Mouse (Mus musculus) intestine, embryonic 15.5 days (tissue): Measurements from ENCODE around the gene Mylip. TPM values are rescaled to one million over a fixed set of nuclear protein-coding genes. Genes with fewer than 3 reads are reported as not detected.

Experiments
- ATAC-seq: fragments of 200-750 bp; cut with Nextera tagmentation; 2 replicates; pipeline ENCODE4 v1.8.0; 2017; ENCODE audit warnings: moderate TSS enrichment, moderate library complexity
- H3K27ac ChIP-seq: fragments of 300-500 bp; sonication (generic); 2 replicates; pipeline ENCODE4 v1.5.1; 2015; ENCODE audit warnings: mild to moderate bottlenecking, inconsistent platforms
- H3K27me3 ChIP-seq: fragments of 300-500 bp; sonication (generic); replicated peaks from 2 replicates; pipeline ENCODE4 v1.6.1; 2015; ENCODE audit warnings: inconsistent platforms
- H3K36me3 ChIP-seq: fragments of 300-500 bp; sonication (generic); 2 replicates; pipeline ENCODE4 v1.6.1; 2015; ENCODE audit warnings: inconsistent platforms
- H3K4me1 ChIP-seq: fragments of 300-500 bp; sonication (generic); replicated peaks from 2 replicates; pipeline ENCODE4 v1.6.1; 2015; ENCODE audit warnings: inconsistent platforms
- H3K4me2 ChIP-seq: fragments of 300-500 bp; sonication (generic); replicated peaks from 2 replicates; pipeline ENCODE4 v1.6.1; 2015; ENCODE audit warnings: mild to moderate bottlenecking, inconsistent platforms
- H3K4me3 ChIP-seq: fragments of 300-500 bp; sonication (generic); replicated peaks from 2 replicates; pipeline ENCODE4 v1.5.1; 2015; ENCODE audit warnings: inconsistent platforms
- H3K9ac ChIP-seq: fragments of 300-500 bp; sonication (generic); 2 replicates; pipeline ENCODE4 v1.6.1; 2015; ENCODE audit warnings: inconsistent platforms
- H3K9me3 ChIP-seq: fragments of 300-500 bp; sonication (generic); 2 replicates; pipeline ENCODE4 v1.6.1; 2016; ENCODE audit warnings: inconsistent platforms
- WGBS: fragments of 180-500 bp; shearing (Covaris S2); methylation state at CpG from one replicate; pipeline ENCODE4 v1.1.7; 2015; 5-methylcytosine and 5-hydroxymethylcytosine counted together
- polyA plus RNA-seq: library from polyadenylated mRNA; unstranded; fragments of >200 nt; fragmentation: Nextera tagmentation; extraction: Ambion mirVana; gene quantifications from 2 replicates; pipeline ENCODE4 v1.2.1, GENCODE M21; 2015

Mylip gene
- polyA plus RNA-seq, 1 experiment from 2014 or later = 6.9 TPM

DNA sequence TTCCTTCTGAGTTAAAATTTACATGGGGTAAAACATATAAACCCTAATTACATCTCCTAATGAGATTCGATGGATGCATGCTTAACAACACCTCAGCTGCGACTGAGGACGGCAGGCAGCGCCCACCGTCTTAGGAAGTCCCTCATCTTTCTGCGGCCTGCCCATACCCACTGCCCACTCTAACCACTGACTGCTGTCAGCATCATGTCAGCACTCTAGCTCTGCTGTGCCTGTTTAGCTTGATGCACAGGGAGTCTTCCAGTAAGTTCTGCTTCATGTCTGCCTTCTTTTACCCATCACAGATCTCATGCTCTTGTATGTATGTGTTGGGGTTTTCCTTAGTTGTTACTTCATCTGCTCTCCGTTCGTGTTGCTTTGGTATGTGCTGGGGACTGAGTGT is 7.2 kb downstream of the Mylip start:
- Histone ChIP-seq H3K36me3 (no peaks in the 10 kb centered on the region), H3K4me2 (no peak overlapping the region), H3K4me3 (no peak overlapping the region), H3K9me3 (no peaks in the 10 kb centered on the region), H3K27me3 (no peaks in the 10 kb centered on the region), H3K9ac (no peak overlapping the region), H3K4me1 (peaks cover 12% of the 10 kb centered on the region), H3K27ac (no peak overlapping the region)
- no peak for ATAC-seq
- 89% methylated on average over 8 of the region's 8 CpGs for WGBS

DNA sequence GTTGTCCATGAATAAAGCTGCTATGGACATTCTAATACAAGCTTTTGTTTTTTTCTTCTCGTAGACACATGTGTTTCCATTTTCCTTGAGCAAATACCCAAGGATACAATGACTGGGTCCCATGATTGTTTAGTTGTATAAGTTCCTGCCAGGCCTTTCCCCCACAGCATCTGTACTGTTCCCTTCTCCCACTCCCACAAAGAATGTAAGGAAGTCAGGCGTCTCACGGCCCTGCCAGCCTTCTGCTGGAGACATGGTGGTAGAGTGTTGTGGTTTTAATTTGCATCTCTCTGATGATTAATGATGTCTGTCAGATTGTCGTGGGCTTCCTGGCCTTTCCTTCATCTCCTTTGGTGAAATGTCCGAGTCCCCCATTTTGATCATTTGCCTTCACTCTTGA is 7.7 kb downstream of the Mylip start:
- WGBS = 53% methylated on average over 5 of the region's 5 CpGs
- H3K4me3 ChIP-seq = no peak overlapping the region
- no peak overlapping the region for H3K27ac ChIP-seq
- H3K36me3 ChIP-seq = no peaks in the 10 kb centered on the region
- H3K9me3 ChIP-seq = no peaks in the 10 kb centered on the region
- H3K4me1 ChIP-seq = peaks cover 9% of the 10 kb centered on the region
- no peak overlapping the region for H3K4me2 ChIP-seq
- no peak for ATAC-seq
- H3K27me3 ChIP-seq = no peaks in the 10 kb centered on the region
- no peak overlapping the region for H3K9ac ChIP-seq

- Histone ChIP-seq H3K27me3 (no peaks in the 10 kb centered on the region), H3K4me3 (no peak overlapping the region), H3K36me3 (no peaks in the 10 kb centered on the region), H3K4me2 (no peak overlapping the region), H3K27ac (no peak overlapping the region), H3K4me1 (peaks cover 5% of the 10 kb centered on the region), H3K9ac (no peak overlapping the region), H3K9me3 (no peaks in the 10 kb centered on the region)
- ATAC-seq = no peak
- WGBS = 59% methylated on average over 16 of the region's 21 CpGs
These were observed 8.6 kb downstream of the Mylip start for GRCm38 (mm10) chr13:45397896-45398805.

DNA sequence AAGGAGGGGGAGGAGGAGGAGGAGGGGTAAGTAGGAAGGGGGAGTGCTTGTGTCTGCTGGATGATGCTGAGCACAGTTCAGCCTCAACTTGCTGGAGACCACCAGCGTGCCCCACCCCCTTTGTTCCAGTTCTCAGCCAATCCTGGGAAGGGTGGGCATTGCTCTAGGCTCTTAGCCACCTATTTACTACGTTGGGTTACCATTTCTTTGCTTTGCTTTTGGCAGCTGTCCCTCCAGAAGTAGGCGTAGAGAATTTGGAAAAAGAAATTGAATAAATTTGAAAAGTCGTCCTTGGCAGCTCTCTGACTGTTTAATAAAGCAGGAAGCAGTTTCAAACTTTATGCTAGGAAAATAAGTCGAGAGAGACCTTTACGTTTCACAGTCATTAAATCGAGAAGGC is 11.2 kb downstream of the Mylip start:
- no peaks in the 10 kb centered on the region for H3K9me3 ChIP-seq
- 73% methylated on average over 7 of the region's 7 CpGs for WGBS
- no peaks in the 10 kb centered on the region for H3K27me3 ChIP-seq
- no peaks in the 10 kb centered on the region for H3K36me3 ChIP-seq
- H3K4me2 ChIP-seq = no peak overlapping the region
- peaks cover 5% of the 10 kb centered on the region for H3K4me1 ChIP-seq
- H3K27ac ChIP-seq = no peak overlapping the region
- H3K9ac ChIP-seq = no peak overlapping the region
- ATAC-seq = no peak
- no peak overlapping the region for H3K4me3 ChIP-seq

DNA sequence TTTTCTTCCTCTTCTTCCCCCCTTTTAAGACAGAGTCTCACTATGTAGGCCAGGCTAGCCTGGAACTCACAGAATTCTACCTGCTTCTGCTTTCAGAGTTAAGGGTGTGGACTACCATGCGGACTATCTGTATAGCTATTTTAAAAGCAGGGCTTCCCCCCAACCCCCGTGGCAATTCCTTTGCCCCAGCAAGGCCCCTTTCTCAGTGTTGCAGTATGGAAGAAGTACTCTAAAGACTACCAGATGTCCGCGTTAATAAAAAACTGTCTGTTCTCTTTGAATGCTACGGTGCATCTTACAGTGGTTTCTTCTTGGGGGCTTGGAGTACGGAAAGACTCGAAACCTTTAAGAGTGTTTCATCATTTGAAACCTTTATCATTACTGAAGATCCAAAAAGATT is 12.3 kb downstream of the Mylip start:
- Histone ChIP-seq H3K4me1 (peaks cover 5% of the 10 kb centered on the region), H3K4me2 (no peak overlapping the region), H3K9ac (no peak overlapping the region), H3K4me3 (no peak overlapping the region), H3K36me3 (no peaks in the 10 kb centered on the region), H3K27me3 (no peaks in the 10 kb centered on the region), H3K9me3 (no peaks in the 10 kb centered on the region), H3K27ac (no peak overlapping the region)
- no peak for ATAC-seq
- WGBS = 80% methylated on average over 7 of the region's 7 CpGs

- no peak overlapping the region for H3K4me2 ChIP-seq
- no peaks in the 10 kb centered on the region for H3K9me3 ChIP-seq
- no peak overlapping the region for H3K27ac ChIP-seq
- 0 out of 2 replicates have a peak, but pooled peaks cover 3% of the 10 kb centered on the region for H3K36me3 ChIP-seq
- ATAC-seq = no peak
- no peaks in the 10 kb centered on the region for H3K4me1 ChIP-seq
- whole genome bisulfite sequencing = 74% methylated on average over 7 of the region's 7 CpGs
- no peaks in the 10 kb centered on the region for H3K27me3 ChIP-seq
- H3K9ac ChIP-seq = no peak overlapping the region
- no peak overlapping the region for H3K4me3 ChIP-seq
These were observed 12.9 kb downstream of the Mylip start for GRCm38 (mm10) chr13:45402316-45403039.

- 85% methylated on average over 6 of the region's 6 CpGs for WGBS
- H3K4me1 ChIP-seq = no peaks in the 10 kb centered on the region
- peak; percentile 56; the same call in 1 of the 2 replicates for ATAC-seq
These were observed 14.7 kb downstream of the Mylip start for GRCm38 (mm10) chr13:45404269-45404668.

DNA sequence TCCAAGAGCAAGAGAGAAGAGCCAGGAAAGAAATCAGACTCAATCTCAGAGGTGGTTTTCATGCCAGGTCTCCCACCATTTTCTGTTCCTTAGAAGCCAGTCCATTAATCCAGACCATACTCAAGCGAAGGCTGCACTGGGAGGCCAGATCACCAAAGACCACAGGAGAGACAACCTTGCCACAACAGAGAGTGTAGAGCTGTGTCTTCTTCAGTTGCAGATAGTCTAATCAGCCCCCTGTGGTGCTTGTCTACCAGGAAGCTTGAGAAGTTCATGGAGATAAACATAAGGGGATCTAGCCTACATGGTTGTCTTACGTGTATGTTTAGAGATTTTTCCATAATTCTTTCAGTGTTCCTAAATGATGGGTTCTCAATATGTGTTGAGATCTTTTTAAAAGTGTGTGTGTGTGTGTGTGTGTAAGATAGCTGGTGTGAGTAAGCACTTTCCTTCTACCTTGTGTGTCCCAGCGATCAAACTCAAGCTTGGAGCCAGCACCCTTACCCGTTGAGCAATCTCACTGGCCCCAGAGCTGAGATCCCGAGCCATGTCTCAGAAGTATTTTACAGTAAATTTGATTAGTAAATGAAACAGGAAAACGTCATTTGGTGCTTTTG is 15.8 kb downstream of the Mylip start:
- Histone ChIP-seq H3K27me3 (no peaks in the 10 kb centered on the region), H3K4me1 (no peaks in the 10 kb centered on the region), H3K4me2 (no peak overlapping the region), H3K36me3 (peaks cover 11% of the 10 kb centered on the region; the same call in 1 of the 2 replicates), H3K9me3 (no peaks in the 10 kb centered on the region), H3K27ac (no peak overlapping the region), H3K4me3 (no peak overlapping the region), H3K9ac (no peak overlapping the region)
- 88% methylated on average over 6 of the region's 6 CpGs for WGBS
- no peak for ATAC-seq

More at GRCm38 (mm10) chr13:45404269-45404668, 14.7 kb downstream of the Mylip start:
- Histone ChIP-seq H3K4me2 (no peak overlapping the region), H3K27me3 (no peaks in the 10 kb centered on the region), H3K27ac (no peak overlapping the region), H3K9ac (no peak overlapping the region), H3K9me3 (no peaks in the 10 kb centered on the region), H3K4me3 (no peak overlapping the region), H3K36me3 (peaks cover 11% of the 10 kb centered on the region; the same call in 1 of the 2 replicates)

GRCm38 (mm10) chr13:45406289-45406688 is 16.7 kb downstream of the Mylip start:
- Histone ChIP-seq H3K4me2 (no peak overlapping the region), H3K36me3 (peaks cover 11% of the 10 kb centered on the region; the same call in 1 of the 2 replicates), H3K4me1 (no peaks in the 10 kb centered on the region), H3K4me3 (no peak overlapping the region), H3K27ac (no peak overlapping the region), H3K27me3 (no peaks in the 10 kb centered on the region), H3K9ac (no peak overlapping the region), H3K9me3 (no peaks in the 10 kb centered on the region)
- 93% methylated on average over 11 of the region's 11 CpGs for WGBS
- no peak for ATAC-seq

- no peak overlapping the region for H3K27ac ChIP-seq
- H3K9me3 ChIP-seq = no peaks in the 10 kb centered on the region
- H3K27me3 ChIP-seq = no peaks in the 10 kb centered on the region
- H3K36me3 ChIP-seq = peaks cover 11% of the 10 kb centered on the region; the same call in 1 of the 2 replicates
- no peak overlapping the region for H3K4me2 ChIP-seq
- ATAC-seq = no peak
- WGBS = 49% methylated on average over 6 of the region's 6 CpGs
- no peak overlapping the region for H3K9ac ChIP-seq
- H3K4me3 ChIP-seq = no peak overlapping the region
- H3K4me1 ChIP-seq = no peaks in the 10 kb centered on the region
These were observed 17.2 kb downstream of the Mylip start for GRCm38 (mm10) chr13:45406703-45407102.

GRCm38 (mm10) chr13:45410936-45411335 is 21.4 kb downstream of the Mylip start:
- Histone ChIP-seq H3K36me3 (peaks cover 25% of the 10 kb centered on the region; the same call in 1 of the 2 replicates), H3K27ac (no peak overlapping the region), H3K4me1 (no peaks in the 10 kb centered on the region), H3K4me3 (no peak overlapping the region), H3K27me3 (no peaks in the 10 kb centered on the region), H3K9ac (no peak overlapping the region), H3K4me2 (no peak overlapping the region), H3K9me3 (no peaks in the 10 kb centered on the region)
- WGBS = 76% methylated on average over 4 of the region's 4 CpGs
- ATAC-seq = no peak

GRCm38 (mm10) chr13:45413066-45413465 is 23.5 kb downstream of the Mylip start:
- 96% methylated on average over 1 of the region's 1 CpGs for WGBS
- no peaks in the 10 kb centered on the region for H3K4me1 ChIP-seq
- H3K27ac ChIP-seq = no peak overlapping the region
- ATAC-seq = no peak
- no peaks in the 10 kb centered on the region for H3K27me3 ChIP-seq
- H3K4me3 ChIP-seq = no peak overlapping the region
- no peaks in the 10 kb centered on the region for H3K9me3 ChIP-seq
- no peak overlapping the region for H3K4me2 ChIP-seq
- H3K36me3 ChIP-seq = peaks cover 19% of the 10 kb centered on the region; the same call in 1 of the 2 replicates
- H3K9ac ChIP-seq = no peak overlapping the region
